Mouse (Mus musculus) retina, postnatal 7 days (tissue): ENCODE data around the gene Vstm4.
A peak's percentile ranks its signal among the peaks of the same experiment; 100 is the strongest.

Source experiments
- DNase-seq: peaks from one replicate; pipeline ENCODE4 v3.0.0-alpha.2; 2012; ENCODE audit warnings: low read depth, low spot score

Vstm4 gene

DNA sequence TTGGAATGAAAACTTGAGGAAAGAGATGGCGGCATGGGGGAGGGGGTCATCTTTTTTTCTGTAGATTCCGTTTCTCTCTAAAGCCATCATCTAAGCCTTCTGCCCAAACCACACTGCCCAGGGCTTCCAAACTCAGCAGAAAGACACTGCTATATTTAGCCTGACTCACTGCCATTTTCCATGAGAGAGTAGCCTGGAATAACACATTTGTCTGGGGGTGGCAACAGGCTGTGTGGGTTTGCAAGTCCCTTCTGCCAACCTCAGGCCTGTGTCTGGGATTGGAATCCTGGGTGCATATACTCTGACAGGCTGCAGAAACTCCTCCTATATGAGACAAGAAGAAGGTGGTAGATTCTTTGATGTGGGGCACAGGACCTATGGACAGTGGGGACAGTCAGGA lies 91.0 kb downstream of the Vstm4 start:
- DNase-seq: no peak

DNA sequence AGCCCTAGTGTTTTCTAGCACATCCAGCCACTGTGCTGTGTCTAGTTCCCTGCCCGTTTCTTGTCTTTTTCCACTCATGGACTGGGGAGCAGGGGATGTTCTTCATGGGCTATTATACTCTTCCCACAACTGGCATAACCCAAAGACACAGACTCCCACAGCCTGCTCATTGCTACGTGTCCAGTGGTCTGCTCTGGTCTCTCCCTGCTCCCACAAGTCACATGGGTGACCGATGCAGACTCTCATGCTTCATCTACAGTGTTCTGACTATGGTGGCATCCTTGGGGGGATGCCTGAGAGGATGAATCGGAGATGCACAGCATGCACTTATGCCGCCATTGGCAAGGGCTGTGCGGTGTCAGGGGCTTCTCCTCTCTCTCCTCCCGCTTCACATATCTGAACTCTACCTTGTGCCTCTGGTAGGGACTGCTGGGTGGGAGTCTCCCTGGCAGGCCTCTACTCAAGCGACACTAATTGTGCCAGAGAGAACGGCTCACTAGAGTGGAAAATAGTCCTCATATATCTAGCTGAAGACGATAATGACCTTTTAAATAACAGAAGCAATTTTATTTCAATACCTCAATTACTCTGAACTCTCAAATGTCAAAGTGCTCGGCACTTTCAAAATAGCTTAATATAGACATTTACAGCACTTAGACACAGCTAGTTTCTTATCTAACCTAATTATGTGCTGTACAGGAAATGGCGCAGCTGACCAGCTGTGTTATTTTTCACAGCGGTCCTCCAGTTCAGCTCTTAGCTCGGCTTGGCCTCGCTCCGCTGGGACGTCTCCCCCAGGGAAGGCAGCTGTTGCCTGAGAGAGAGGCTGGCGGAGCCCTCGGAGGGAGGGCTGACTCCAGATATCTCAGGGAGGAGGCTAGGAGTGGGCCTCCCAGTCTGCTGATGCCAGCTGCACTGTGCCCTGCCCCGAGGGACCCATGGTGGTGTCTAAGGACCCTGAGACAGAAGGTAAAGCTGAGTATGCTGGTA lies 94.1 kb downstream of the Vstm4 start:
- DNase-seq: no peak

DNA sequence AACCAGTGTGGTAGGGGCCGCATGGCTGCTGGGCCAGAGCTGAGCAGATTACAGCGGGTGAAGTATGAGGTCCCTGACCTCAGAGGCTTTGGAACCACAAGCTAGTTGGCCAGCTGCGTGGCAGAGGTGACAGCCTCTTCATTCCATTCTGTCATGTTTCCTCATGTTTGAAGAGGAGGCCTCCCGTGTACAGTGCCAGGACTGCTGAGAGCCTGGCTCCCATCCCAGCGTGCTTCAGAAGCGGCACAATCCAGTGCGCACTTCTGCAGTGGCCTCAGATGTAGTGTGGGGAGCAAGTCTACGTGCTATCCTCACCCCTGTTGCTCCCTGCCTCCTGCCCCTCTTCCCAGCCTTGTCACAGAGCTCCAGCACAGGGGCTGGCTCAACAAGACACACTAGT lies 99.9 kb downstream of the Vstm4 start:
- DNase-seq: no peak

DNA sequence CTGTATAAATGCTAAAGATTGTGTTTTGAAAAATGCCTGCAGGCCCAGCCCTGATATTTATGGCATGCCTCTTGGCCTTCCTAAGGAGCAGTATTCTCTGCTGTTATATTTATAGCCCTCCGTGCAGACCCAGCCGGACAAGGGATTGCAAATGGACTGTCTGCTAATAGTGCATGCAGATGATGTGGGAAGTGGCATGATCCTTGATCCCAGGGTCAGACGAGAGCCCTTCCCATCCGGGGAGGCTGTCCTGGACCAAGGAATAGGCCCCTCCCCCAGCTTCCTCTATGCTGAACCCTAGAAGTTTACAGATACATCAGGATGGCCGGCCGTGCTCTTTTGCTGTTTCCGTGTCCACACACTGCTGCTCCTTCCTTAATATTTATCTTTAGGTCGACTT lies 102.1 kb downstream of the Vstm4 start:
- no peak for DNase-seq

DNA sequence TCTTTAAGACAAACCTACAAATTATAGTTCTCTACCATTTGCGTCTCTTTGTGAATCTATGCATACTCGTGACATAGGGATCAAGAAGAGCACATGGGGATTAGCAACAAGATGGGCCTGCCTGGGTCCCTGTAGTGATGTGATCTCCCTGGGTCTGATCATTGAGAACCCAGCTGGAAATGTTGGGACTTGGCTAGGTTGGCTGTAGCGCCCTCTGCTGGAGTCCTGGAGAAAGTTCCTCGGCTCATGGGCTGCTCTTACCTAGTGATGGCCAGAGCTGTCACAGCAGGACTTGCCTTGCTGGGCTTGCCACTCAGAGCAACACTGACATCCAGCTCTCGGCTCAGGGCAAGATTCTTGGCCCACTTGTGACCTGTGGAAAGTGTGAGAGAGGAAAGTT lies 103.9 kb downstream of the Vstm4 start:
- DNase-seq: peak; percentile 53

DNA sequence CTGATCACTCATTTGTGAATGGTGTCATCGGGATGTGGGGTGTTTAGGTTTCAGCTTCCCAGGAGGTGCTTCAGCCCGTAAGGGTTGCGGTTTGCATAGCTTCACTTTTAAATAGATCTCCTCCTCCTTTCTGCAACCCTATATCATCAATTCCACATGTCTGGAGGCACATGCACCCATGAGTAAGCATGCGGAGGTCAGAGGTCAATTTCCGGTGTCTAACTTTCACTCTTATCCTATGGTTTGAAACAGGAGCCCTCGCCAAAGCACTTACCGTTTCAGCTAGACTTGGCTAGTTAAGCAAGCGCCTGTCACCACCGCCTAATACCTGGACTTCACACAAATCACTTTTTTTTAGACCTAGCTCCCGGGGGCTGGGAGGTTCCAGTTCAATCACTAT lies 108.2 kb downstream of the Vstm4 start:
- no peak for DNase-seq

DNA sequence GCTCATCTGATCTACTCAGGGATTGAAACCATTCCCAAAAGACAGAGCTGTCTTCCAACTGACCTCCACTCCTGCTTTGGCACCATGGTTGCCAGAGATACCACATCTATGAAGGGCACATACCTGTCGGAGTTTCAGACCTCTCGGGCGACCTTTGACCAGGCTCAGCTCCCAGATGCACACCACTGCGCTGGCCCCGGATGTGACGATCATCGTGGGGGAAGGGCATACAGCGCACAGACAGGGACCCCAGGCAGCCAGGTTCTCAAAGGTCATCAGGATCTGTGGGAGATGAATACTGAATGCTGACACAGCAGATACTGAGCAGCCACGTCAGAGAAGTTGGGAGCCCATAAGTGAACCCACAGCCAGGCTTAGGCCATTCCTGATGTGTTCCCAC lies 114.1 kb downstream of the Vstm4 start:
- DNase-seq: no peak

DNA sequence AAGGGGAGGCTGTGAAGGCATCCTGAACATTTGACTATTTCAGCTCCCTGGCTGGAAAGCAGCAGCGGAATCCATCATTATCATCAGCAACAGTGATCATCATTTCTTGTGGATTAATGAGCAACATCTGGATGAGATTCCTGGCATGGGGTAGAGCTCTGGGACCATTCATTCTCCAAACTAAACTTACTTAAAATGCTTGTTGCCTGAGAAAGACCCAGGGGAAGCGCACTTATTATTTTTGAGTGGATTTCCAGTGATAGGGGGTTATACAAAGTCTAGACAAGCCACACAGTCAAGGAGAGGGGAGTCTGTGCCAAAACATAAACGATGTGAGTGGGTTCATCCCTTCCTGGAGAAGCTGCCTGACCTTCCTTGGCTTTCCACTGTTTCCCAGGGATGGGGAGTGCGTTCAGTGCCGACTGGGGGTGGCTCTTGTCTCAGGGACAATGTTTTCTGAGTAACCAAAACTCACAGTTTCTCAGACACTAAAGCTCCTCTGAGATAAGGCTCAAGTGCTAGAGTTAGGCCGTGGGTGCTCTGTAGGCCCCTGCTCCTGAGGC lies 127.7 kb downstream of the Vstm4 start:
- no peak for DNase-seq

DNA sequence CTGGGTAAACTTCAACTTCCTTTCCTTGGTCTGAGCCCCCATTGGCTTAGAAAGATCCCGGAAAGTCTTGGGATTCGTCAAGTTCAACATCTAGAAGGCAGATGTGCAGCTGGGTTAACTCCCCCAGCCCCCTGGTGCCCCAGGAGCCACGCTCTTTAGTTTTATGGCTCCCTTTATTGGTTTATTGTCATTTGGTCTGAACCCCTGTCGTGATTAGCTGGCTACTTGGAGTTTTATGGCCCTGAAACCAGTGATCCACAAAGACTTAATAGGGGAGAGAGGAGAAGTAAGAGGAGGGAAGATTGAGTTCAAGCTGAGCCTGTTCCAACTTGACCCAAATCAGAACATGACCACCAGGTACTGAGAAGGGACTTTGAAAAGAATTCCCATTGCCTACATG lies 130.1 kb downstream of the Vstm4 start:
- no peak for DNase-seq
